Mouse (Mus musculus) MEL (cell line): Measurements from ENCODE around the gene Abcc1.

Source experiments
- GABPA ChIP-seq: IDR thresholded peaks from 2 replicates; pipeline ENCODE4 v1.6.1; 2012; ENCODE audit warnings: low read depth, mild to moderate bottlenecking, inconsistent platforms, low read length, improper control_type of control experiment, moderate library complexity
- MEF2A ChIP-seq: IDR thresholded peaks from 2 replicates; pipeline ENCODE4 v1.6.1; 2014; ENCODE audit warnings: low read depth, mild to moderate bottlenecking, inconsistent platforms, low read length, improper control_type of control experiment; ENCODE audit not compliant: poor library complexity, insufficient replicate concordance, severe bottlenecking; ENCODE audit errors: extremely low read depth
- MXI1 ChIP-seq: IDR thresholded peaks from 2 replicates; pipeline ENCODE4 v1.6.1; 2011; ENCODE audit warnings: mild to moderate bottlenecking, low read depth, low read length, improper control_type of control experiment
- ZKSCAN1 ChIP-seq: IDR thresholded peaks from 2 replicates; pipeline ENCODE4 v1.6.1; 2012; ENCODE audit warnings: low read depth, mild to moderate bottlenecking, inconsistent platforms, low read length, improper control_type of control experiment, moderate library complexity

DNA sequence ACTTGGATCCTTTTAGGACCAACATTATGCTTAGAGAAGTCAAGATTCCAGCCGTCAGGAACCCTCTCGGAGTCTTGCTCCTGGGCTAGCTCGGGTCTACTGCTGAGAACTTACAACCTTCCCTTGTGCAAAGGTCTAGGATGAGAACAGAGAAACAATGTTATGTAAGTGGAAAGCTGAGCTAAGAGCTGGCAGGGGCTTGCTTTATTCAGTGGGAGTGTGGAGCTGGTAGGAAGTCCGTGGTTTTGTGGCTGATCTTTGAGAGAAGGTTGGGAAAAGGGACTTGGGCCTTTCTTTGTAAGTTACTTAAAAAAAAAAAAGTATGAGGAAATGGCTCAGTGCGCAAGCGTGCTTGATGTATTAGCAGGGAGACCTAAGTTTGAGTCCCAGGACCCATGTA, 2.7 kb downstream of the Abcc1 start:
- TF ChIP-seq ZKSCAN1 (no peak), MXI1 (no peak), GABPA (no peak), MEF2A (no peak)
